Mouse (Mus musculus): ENCODE results near the gene Socs5. TPM values are rescaled to one million over a fixed set of nuclear protein-coding genes. Genes with fewer than 3 reads are reported as not detected.
A peak's percentile ranks its signal among the peaks of the same experiment; 100 is the strongest.

Socs5 gene
- polyA plus RNA-seq, 1 experiment from 2014 or later = 12.6 TPM

- no peaks in the 10 kb centered on the region for H3K27me3 ChIP-seq (replicated peaks; ENCODE audit: control insufficient read depth, insufficient read depth, low read length)
- no peak overlapping the region for H3K4me2 ChIP-seq (ENCODE audit: low read length)
- no peak overlapping the region for H3K4me3 ChIP-seq (replicated peaks; ENCODE audit: low read length)
- peaks cover 8% of the 10 kb centered on the region for H3K4me1 ChIP-seq (replicated peaks; ENCODE audit: control insufficient read depth, insufficient read depth, low read length)
- 87% methylated on average over 5 of the region's 5 CpGs for WGBS
- no peaks in the 10 kb centered on the region for H3K9me3 ChIP-seq (ENCODE audit: control insufficient read depth, low read length)
- no peak overlapping the region for H3K9ac ChIP-seq (replicated peaks; ENCODE audit: low read depth, low read length)
- no peaks in the 10 kb centered on the region for H3K36me3 ChIP-seq (ENCODE audit: control insufficient read depth, insufficient read depth)
- no peak for ATAC-seq
- H3K27ac ChIP-seq (ENCODE audit: low read length) = no peak overlapping the region
Observed at GRCm38 (mm10) chr17:87103060-87103459, 4.4 kb upstream of the Socs5 start.

GRCm38 (mm10) chr17:87104276-87104675, 3.2 kb upstream of the Socs5 start:
- Histone ChIP-seq H3K27me3 (replicated peaks; ENCODE audit: control insufficient read depth, insufficient read depth, low read length) (no peaks in the 10 kb centered on the region), H3K4me2 (ENCODE audit: low read length) (no peak overlapping the region), H3K27ac (ENCODE audit: low read length) (no peak overlapping the region), H3K4me3 (replicated peaks; ENCODE audit: low read length) (no peak overlapping the region), H3K36me3 (ENCODE audit: control insufficient read depth, insufficient read depth) (no peaks in the 10 kb centered on the region), H3K9me3 (ENCODE audit: control insufficient read depth, low read length) (no peaks in the 10 kb centered on the region), H3K9ac (replicated peaks; ENCODE audit: low read depth, low read length) (no peak overlapping the region), H3K4me1 (replicated peaks; ENCODE audit: control insufficient read depth, insufficient read depth, low read length) (peaks cover 11% of the 10 kb centered on the region)
- ATAC-seq = no peak
- WGBS = 86% methylated on average over 4 of the region's 4 CpGs

- no peaks in the 10 kb centered on the region for H3K27me3 ChIP-seq (replicated peaks; ENCODE audit: control insufficient read depth, insufficient read depth, low read length)
- no peaks in the 10 kb centered on the region for H3K9me3 ChIP-seq (ENCODE audit: control insufficient read depth, low read length)
- no peak overlapping the region for H3K27ac ChIP-seq (ENCODE audit: low read length)
- no peak for ATAC-seq
- peaks cover 14% of the 10 kb centered on the region for H3K4me1 ChIP-seq (replicated peaks; ENCODE audit: control insufficient read depth, insufficient read depth, low read length)
- peak overlapping the region; percentile 75 for H3K4me3 ChIP-seq (replicated peaks; ENCODE audit: low read length)
- 90% methylated on average over 7 of the region's 7 CpGs for WGBS
- no peaks in the 10 kb centered on the region for H3K36me3 ChIP-seq (ENCODE audit: control insufficient read depth, insufficient read depth)
- no peak overlapping the region for H3K9ac ChIP-seq (replicated peaks; ENCODE audit: low read depth, low read length)
- peak overlapping the region; percentile 88 for H3K4me2 ChIP-seq (ENCODE audit: low read length)
Observed at GRCm38 (mm10) chr17:87105941-87106340, 1.5 kb upstream of the Socs5 start.

GRCm38 (mm10) chr17:87106691-87107523, 572 bp upstream of the Socs5 start:
- no peaks in the 10 kb centered on the region for H3K27me3 ChIP-seq (replicated peaks; ENCODE audit: control insufficient read depth, insufficient read depth, low read length)
- H3K9me3 ChIP-seq (ENCODE audit: control insufficient read depth, low read length) = no peaks in the 10 kb centered on the region
- H3K9ac ChIP-seq (replicated peaks; ENCODE audit: low read depth, low read length) = peak overlapping the region; percentile 93
- ATAC-seq = peak; percentile 98
- H3K27ac ChIP-seq (ENCODE audit: low read length) = peak overlapping the region; percentile 85
- H3K4me2 ChIP-seq (ENCODE audit: low read length) = peak overlapping the region; percentile 88
- peak overlapping the region; percentile 75 for H3K4me3 ChIP-seq (replicated peaks; ENCODE audit: low read length)
- H3K4me1 ChIP-seq (replicated peaks; ENCODE audit: control insufficient read depth, insufficient read depth, low read length) = peaks cover 14% of the 10 kb centered on the region
- WGBS = under 1% methylated on average over 46 of the region's 51 CpGs
- H3K36me3 ChIP-seq (ENCODE audit: control insufficient read depth, insufficient read depth) = no peaks in the 10 kb centered on the region

GRCm38 (mm10) chr17:87108507-87109292, 1.2 kb downstream of the Socs5 start:
- Histone ChIP-seq H3K36me3 (ENCODE audit: control insufficient read depth, insufficient read depth) (no peaks in the 10 kb centered on the region), H3K27me3 (replicated peaks; ENCODE audit: control insufficient read depth, insufficient read depth, low read length) (no peaks in the 10 kb centered on the region), H3K9ac (replicated peaks; ENCODE audit: low read depth, low read length) (no peak overlapping the region; the same call in 1 of the 2 replicates), H3K4me3 (replicated peaks; ENCODE audit: low read length) (peak overlapping the region; percentile 75), H3K9me3 (ENCODE audit: control insufficient read depth, low read length) (no peaks in the 10 kb centered on the region), H3K4me2 (ENCODE audit: low read length) (peak overlapping the region; percentile 85), H3K27ac (ENCODE audit: low read length) (no peak overlapping the region), H3K4me1 (replicated peaks; ENCODE audit: control insufficient read depth, insufficient read depth, low read length) (peaks cover 14% of the 10 kb centered on the region)
- 35% methylated on average over 13 of the region's 13 CpGs for WGBS
- ATAC-seq = no peak

- Histone ChIP-seq H3K27ac (ENCODE audit: low read length) (no peak overlapping the region), H3K4me2 (ENCODE audit: low read length) (peak overlapping the region; percentile 5; the same call in 1 of the 2 replicates), H3K4me1 (replicated peaks; ENCODE audit: control insufficient read depth, insufficient read depth, low read length) (peaks cover 14% of the 10 kb centered on the region), H3K36me3 (ENCODE audit: control insufficient read depth, insufficient read depth) (no peaks in the 10 kb centered on the region), H3K27me3 (replicated peaks; ENCODE audit: control insufficient read depth, insufficient read depth, low read length) (no peaks in the 10 kb centered on the region), H3K4me3 (replicated peaks; ENCODE audit: low read length) (no peak overlapping the region), H3K9ac (replicated peaks; ENCODE audit: low read depth, low read length) (no peak overlapping the region), H3K9me3 (ENCODE audit: control insufficient read depth, low read length) (no peaks in the 10 kb centered on the region)
- no peak for ATAC-seq
- WGBS = 84% methylated on average over 7 of the region's 7 CpGs
Observed at GRCm38 (mm10) chr17:87109504-87109903, 2.0 kb downstream of the Socs5 start.

GRCm38 (mm10) chr17:87112852-87113592, 5.5 kb downstream of the Socs5 start:
- WGBS = 77% methylated on average over 5 of the region's 5 CpGs
- Histone ChIP-seq H3K9ac (replicated peaks; ENCODE audit: low read depth, low read length) (no peak overlapping the region), H3K4me3 (replicated peaks; ENCODE audit: low read length) (no peak overlapping the region), H3K27me3 (replicated peaks; ENCODE audit: control insufficient read depth, insufficient read depth, low read length) (no peaks in the 10 kb centered on the region), H3K4me1 (replicated peaks; ENCODE audit: control insufficient read depth, insufficient read depth, low read length) (peaks cover 17% of the 10 kb centered on the region), H3K27ac (ENCODE audit: low read length) (no peak overlapping the region), H3K4me2 (ENCODE audit: low read length) (no peak overlapping the region), H3K36me3 (ENCODE audit: control insufficient read depth, insufficient read depth) (no peaks in the 10 kb centered on the region), H3K9me3 (ENCODE audit: control insufficient read depth, low read length) (no peaks in the 10 kb centered on the region)
- no peak for ATAC-seq

- Histone ChIP-seq H3K9ac (replicated peaks; ENCODE audit: low read depth, low read length) (no peak overlapping the region), H3K4me2 (ENCODE audit: low read length) (no peak overlapping the region), H3K4me3 (replicated peaks; ENCODE audit: low read length) (no peak overlapping the region), H3K27ac (ENCODE audit: low read length) (peak overlapping the region; percentile 30), H3K9me3 (ENCODE audit: control insufficient read depth, low read length) (no peaks in the 10 kb centered on the region), H3K27me3 (replicated peaks; ENCODE audit: control insufficient read depth, insufficient read depth, low read length) (no peaks in the 10 kb centered on the region), H3K36me3 (ENCODE audit: control insufficient read depth, insufficient read depth) (no peaks in the 10 kb centered on the region), H3K4me1 (replicated peaks; ENCODE audit: control insufficient read depth, insufficient read depth, low read length) (peaks cover 11% of the 10 kb centered on the region)
- WGBS = 24% methylated on average over 6 of the region's 6 CpGs
- ATAC-seq = peak; percentile 82
Observed at GRCm38 (mm10) chr17:87115615-87116014, 8.1 kb downstream of the Socs5 start.
